Mouse (Mus musculus): Measurements from ENCODE around the gene Arhgap4.

DNA sequence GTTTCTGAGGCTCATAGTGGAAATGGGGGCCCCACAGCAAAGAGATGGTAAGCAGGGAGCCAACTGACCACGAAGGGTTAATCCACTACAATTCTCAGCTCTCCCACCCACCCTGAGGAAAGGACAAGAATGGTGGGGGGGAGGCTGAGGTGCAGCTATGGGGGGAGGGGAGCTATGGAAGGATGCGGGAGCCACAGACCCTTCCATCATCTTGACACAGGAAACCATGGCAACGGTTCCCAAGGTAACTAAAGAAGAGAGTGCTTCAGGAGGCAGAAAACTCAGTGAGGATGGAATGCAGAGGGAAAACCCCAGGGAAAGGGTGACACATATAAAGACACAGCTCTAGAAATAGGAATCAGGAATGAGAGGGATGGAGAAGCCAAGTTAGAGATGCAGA lies 57.0 kb downstream of the Arhgap4 start:
- TF ChIP-seq CTCF (conservative IDR thresholded peaks at IDR 0.05; ENCODE audit: low read length) (no peak), NANOG (IDR thresholded peaks at IDR 0.05; ENCODE audit: borderline replicate concordance, low read length) (no peak), POU5F1 (IDR thresholded peaks at IDR 0.05; ENCODE audit: borderline replicate concordance, low read length) (no peak)
